Mouse (Mus musculus): Measurements from ENCODE around the gene Actl10.

DNA sequence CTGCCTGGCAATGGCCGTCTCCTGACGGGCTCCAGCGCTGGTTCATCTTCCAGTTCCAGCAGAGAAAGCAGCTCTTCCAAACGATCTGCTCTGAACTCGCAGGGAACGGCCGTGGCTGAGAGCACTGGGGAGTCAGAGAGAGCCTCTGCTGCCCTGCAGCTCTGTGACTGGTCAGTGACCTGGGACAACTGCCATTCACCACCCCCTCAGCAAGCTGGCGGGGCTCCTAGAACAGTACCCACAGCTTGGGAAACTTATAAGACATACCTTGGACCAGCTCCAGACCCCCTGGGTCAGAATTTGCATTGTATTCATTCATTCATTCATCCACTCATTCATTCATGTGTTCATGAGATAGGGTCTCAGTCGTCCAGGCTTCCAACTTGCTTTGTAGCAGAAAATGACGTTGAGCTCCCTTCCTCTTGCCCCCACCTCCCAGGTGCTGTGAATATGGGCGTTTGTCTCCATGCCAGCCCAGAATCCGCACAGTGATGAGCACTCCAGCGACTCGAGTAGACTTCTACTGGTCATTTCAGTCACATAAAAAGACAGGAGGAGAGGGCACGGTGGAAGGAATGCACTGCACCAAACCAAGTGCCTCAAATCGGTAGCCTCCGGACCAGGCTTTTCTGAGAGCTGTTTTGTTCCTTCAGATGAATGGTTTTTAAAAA lies 33.5 kb downstream of the Actl10 start:
- no peak for TF ChIP-seq POU5F1 (IDR thresholded peaks at IDR 0.05; ENCODE audit: borderline replicate concordance, low read length)
- no peak for TF ChIP-seq CTCF (conservative IDR thresholded peaks at IDR 0.05; ENCODE audit: low read length)
- no peak for TF ChIP-seq NANOG (IDR thresholded peaks at IDR 0.05; ENCODE audit: borderline replicate concordance, low read length)

Data from E14TG2a.4 (cell line).